Mouse (Mus musculus) heart, adult 2 months (tissue): ENCODE measurements around the gene Sncb. TPM values are rescaled to one million over a fixed set of nuclear protein-coding genes. Genes with fewer than 3 reads are reported as not detected.

ENCODE experiments used
- DNase-seq, 2 experiments: peaks; one replicate each; pipeline ENCODE4 v3.0.0; 2021
- H3K27ac ChIP-seq: fragments of 200-600 bp; 2 replicates; pipeline ENCODE4 v1.8.1; 2022
- H3K27me3 ChIP-seq: fragments of 200-500 bp; 2 replicates; pipeline ENCODE4 v1.6.1; 2012; ENCODE audit warnings: mild to moderate bottlenecking, low read length, inconsistent platforms, mixed read lengths; ENCODE audit not compliant: control insufficient read depth, insufficient read depth
- H3K36me3 ChIP-seq: fragments of 200-500 bp; 2 replicates; pipeline ENCODE4 v1.6.1; 2012; ENCODE audit warnings: low read length, inconsistent platforms; ENCODE audit not compliant: control insufficient read depth, insufficient read depth
- H3K4me1 ChIP-seq: fragments of 200-500 bp; 2 replicates; pipeline ENCODE4 v1.6.1; 2011; ENCODE audit warnings: low read length; ENCODE audit not compliant: control insufficient read depth, insufficient read depth
- H3K4me3 ChIP-seq: fragments of 200-600 bp; 2 replicates; pipeline ENCODE4 v1.8.1; 2022
- H3K79me2 ChIP-seq: fragments of 200-500 bp; replicated peaks from 2 replicates; pipeline ENCODE4 v1.6.1; 2012; ENCODE audit warnings: mild to moderate bottlenecking, inconsistent platforms, low read length, moderate library complexity, mixed read lengths; ENCODE audit not compliant: control insufficient read depth, insufficient read depth
- H3K9ac ChIP-seq: fragments of 200-500 bp; 2 replicates; pipeline ENCODE4 v1.6.1; 2012; ENCODE audit warnings: low read depth, mild to moderate bottlenecking, control low read depth, inconsistent platforms, low read length, mixed read lengths
- CTCF ChIP-seq: fragments of 200-600 bp; IDR thresholded peaks from 2 replicates; pipeline ENCODE4 v1.8.1; 2022; ENCODE audit warnings: antibody characterized with exemption, mild to moderate bottlenecking, moderate library complexity
- EP300 ChIP-seq: fragments of 200-500 bp; IDR thresholded peaks from 2 replicates; pipeline ENCODE4 v1.6.1; 2011; ENCODE audit warnings: low read depth, low read length, control low read depth; ENCODE audit not compliant: insufficient read depth
- POLR2A ChIP-seq: fragments of 200-500 bp; IDR thresholded peaks from 2 replicates; pipeline ENCODE4 v1.6.1; 2011; ENCODE audit warnings: mild to moderate bottlenecking, low read depth, low read length, control low read depth; ENCODE audit not compliant: insufficient read depth
- WGBS: fragments of 180-500 bp; shearing (Covaris S2); methylation state at CpG from one replicate; pipeline ENCODE4 v1.1.7; 2018; 5-methylcytosine and 5-hydroxymethylcytosine counted together
- intact Hi-C: fragments of 180-260 bp; cut with DNase I; formaldehyde crosslinking; loops from one replicate; pipeline ENCODE4 v1.15.1; 2025
- long read RNA-seq: library from polyadenylated mRNA; stranded (forward); transcript quantifications from one replicate; pipeline ENCODE4 v2.0.0, GENCODE M21; 2021
- polyA plus RNA-seq: library from polyadenylated mRNA; depleted of rRNA; stranded (reverse); fragments of >200 nt; gene quantifications from 2 replicates; pipeline ENCODE4 v1.2.3, GENCODE M21; 2012; rRNA removed
- total RNA-seq, 2 experiments: library from RNA; stranded (reverse); gene quantifications; 2 replicates each; pipeline ENCODE4 v1.2.3; 2021

Gene Sncb
- total RNA-seq = not detected
- polyA plus RNA-seq = 0.20 and 0.31 TPM in 2 replicates
- long read RNA-seq = 0 reads

DNA sequence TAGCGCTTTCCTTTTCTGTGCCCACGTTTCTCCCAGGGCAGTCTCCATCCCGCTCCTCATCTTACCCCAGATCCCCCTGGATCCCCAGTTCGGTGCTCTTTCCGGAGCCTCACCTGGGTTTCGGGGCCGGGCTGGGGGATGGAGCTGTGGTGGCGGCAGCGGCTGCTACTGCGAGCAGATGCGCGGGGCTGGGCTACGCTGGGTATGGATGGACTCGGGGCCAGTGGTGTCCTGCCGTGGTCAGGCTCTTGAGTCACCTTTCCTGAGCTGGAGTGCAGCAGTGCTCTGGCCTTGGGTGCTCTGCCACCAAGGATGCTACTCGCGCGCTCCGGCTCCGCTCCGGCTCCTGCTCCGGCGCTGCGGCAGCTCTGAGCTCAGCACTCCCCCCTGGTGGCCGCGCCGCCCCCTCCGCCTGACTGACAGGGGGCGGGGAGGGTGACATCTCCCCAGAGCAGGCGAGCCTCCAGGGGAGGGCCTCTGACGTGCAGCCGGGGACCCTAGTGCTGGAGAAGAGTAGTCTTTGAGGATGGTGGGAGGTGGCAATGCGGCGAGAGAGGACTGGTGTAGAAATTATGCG, at the start of gene Sncb:
Sncb (minus strand) TSS at position 404 of the 577 bp plus-strand sequence.
- peak; percentile 34 to 57 for DNase-seq
- Histone ChIP-seq H3K79me2 (no peaks in the 10 kb centered on the region), H3K36me3 (no peaks in the 10 kb centered on the region), H3K27ac (no peak within 1 kb of the TSS), H3K4me1 (no peaks in the 10 kb centered on the region), H3K27me3 (peaks cover 9% of the 10 kb centered on the region; the same call in 1 of the 2 replicates), H3K9ac (no peak within 1 kb of the TSS), H3K4me3 (no peak within 1 kb of the TSS)
- intact Hi-C loops = no loop called here
- 3% methylated on average over 35 of the region's 35 CpGs for WGBS
- TF ChIP-seq CTCF (peak; percentile 75), EP300 (no peak)

DNA sequence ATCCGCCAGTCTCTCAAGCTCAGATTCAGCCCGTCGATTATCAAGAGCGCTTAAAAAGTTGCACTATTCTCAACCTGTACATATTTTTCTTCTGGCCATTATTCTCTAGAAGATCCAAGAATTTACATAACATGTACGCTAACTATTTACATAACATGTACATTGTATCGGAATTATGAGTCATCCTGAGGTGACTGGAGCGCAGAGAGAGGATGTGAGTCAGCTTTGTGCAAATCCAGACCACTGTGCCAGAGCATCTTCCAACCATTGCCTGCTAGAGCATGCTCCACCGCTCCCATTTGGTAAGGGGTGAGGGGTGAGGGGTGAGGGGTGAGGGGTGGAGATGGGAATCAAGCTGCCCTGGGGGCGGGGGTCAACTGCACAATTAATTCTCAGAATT, 47.0 kb upstream of the Sncb start:
- Histone ChIP-seq H3K4me1 (no peaks in the 10 kb centered on the region), H3K4me3 (no peak overlapping the region), H3K36me3 (no peaks in the 10 kb centered on the region), H3K9ac (no peak overlapping the region), H3K27me3 (no peaks in the 10 kb centered on the region), H3K27ac (no peak overlapping the region), H3K79me2 (no peaks in the 10 kb centered on the region)
- intact Hi-C loops = no loop called here
- TF ChIP-seq POLR2A = no peak
- no peak for DNase-seq
- 69% methylated on average over 9 of the region's 9 CpGs for WGBS

DNA sequence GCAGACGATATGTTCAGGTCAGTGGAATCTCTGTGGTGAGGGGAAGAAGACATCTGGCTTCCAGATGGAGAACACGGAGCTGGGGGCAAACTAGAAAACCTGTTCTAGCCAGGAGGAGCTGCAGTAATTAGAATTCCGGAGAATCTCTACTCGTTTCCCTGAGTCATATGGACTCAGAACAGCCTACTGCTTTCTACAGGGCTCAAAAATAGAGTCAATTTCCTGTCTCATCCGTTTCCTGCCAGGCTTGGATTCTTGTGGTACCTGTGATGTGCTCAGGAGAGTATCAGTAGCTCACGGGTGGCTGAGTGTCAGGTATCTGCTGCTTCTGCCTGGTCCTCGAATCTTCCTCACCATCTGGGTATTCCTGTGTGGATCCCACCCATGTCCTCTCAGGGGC, 45.1 kb upstream of the Sncb start:
- Histone ChIP-seq H3K4me1 (no peaks in the 10 kb centered on the region), H3K27me3 (no peaks in the 10 kb centered on the region; the same call in 1 of the 2 replicates), H3K9ac (no peak overlapping the region), H3K27ac (no peak overlapping the region), H3K36me3 (no peaks in the 10 kb centered on the region), H3K79me2 (no peaks in the 10 kb centered on the region), H3K4me3 (no peak overlapping the region)
- WGBS = 45% methylated on average over 7 of the region's 7 CpGs
- TF ChIP-seq EP300 = no peak
- no peak for TF ChIP-seq CTCF
- no peak for TF ChIP-seq POLR2A
- intact Hi-C loops = no loop called here
- no peak for DNase-seq

DNA sequence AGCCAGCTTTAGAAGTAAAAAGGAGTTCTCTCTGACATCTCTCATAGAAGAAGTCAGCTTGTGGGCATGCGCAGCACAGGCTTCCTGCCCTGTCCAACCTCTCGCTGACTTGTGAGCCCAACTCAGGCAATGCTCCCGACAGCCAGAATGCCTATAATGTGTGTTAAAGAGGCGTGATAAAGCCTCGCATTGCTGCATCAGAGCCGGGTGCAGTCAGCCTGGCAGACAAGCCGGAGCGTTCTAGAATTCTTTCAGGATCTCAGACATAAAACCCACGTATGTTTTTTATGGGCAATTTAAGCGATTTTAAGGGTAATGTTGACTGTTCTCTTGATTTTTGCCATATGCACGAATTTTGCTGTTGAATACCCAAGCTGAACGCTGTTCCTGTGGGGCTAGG, 41.7 kb upstream of the Sncb start:
- intact Hi-C loops = no loop called here

DNA sequence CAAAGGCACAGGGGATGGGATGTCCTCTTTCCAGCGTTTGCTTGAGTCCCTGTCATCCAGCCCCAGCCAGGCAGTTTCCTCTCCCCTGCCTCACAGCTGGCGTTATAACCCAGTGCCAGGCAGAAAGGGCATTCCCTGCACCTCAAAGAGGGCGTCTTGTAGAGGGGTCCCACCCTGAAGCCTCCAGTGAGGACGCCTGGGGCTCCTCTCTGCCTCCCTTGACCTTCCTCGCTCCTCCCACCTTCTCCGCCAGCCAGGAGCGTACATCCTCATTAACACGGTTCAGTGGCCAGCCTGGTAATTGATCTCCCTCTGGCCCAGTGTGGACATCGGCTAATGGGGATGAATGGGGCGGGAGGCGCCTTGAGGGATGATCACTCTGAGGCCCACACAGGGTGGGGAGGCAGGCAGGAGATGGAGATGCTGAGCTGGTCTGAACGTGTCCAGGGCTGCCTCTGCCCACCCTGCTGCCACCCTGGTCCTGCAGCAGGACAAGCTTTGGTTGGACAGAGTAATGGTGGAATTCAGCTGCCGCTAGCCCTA, 40.1 kb upstream of the Sncb start:
- H3K36me3 ChIP-seq = no peaks in the 10 kb centered on the region
- no peak overlapping the region for H3K27ac ChIP-seq
- intact Hi-C loops = no loop called here
- H3K9ac ChIP-seq = no peak overlapping the region
- no peaks in the 10 kb centered on the region; the same call in 1 of the 2 replicates for H3K27me3 ChIP-seq
- DNase-seq = no peak
- WGBS = 47% methylated on average over 13 of the region's 13 CpGs
- no peaks in the 10 kb centered on the region for H3K79me2 ChIP-seq
- no peak overlapping the region for H3K4me3 ChIP-seq
- no peaks in the 10 kb centered on the region for H3K4me1 ChIP-seq
- TF ChIP-seq POLR2A (no peak), CTCF (no peak), EP300 (no peak)

More for the DNA sequence above, 41.7 kb upstream of the Sncb start:
- no peak overlapping the region for H3K27ac ChIP-seq
- WGBS = 65% methylated on average over 12 of the region's 12 CpGs
- no peak for TF ChIP-seq CTCF
- TF ChIP-seq POLR2A = no peak
- no peak for TF ChIP-seq EP300
- no peak overlapping the region for H3K9ac ChIP-seq
- H3K36me3 ChIP-seq = no peaks in the 10 kb centered on the region
- H3K4me3 ChIP-seq = no peak overlapping the region
- DNase-seq = no peak
- H3K4me1 ChIP-seq = no peaks in the 10 kb centered on the region
- H3K27me3 ChIP-seq = no peaks in the 10 kb centered on the region; the same call in 1 of the 2 replicates
- no peaks in the 10 kb centered on the region for H3K79me2 ChIP-seq

DNA sequence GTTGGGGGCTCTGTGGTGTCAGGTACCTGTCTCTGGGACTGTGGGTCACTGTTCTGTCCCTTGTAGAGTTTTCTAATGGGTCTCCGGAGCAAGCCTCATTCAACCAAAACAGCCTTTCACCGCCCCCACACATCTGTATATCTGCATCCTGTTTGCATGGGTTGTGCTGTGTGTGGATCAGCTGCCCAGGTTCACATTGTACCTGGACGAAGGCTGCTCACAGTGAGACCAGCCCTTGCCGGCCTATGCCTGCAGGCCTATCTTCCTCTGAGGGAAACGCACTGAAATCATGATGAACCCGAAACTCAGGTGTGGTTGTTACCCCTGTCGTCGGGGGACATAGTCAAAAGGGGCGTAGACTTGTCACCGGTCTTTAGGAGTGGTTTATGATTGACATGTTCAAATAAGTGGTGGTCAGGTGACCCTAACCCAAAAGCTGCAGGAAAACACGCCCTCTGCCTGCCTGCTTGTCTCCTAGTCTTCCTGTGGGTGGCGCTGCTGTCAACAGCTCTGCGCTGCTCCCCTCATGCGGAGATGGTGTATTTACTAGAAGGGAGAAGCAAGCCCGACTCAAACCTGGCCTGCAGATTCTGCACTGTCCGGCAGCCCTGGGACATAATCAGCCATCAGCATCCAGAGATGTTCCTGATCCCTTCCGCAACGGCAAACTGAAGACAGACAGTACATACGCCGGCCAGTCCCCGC, 38.9 kb upstream of the Sncb start:
- no peaks in the 10 kb centered on the region for H3K79me2 ChIP-seq
- no peak overlapping the region for H3K4me3 ChIP-seq
- DNase-seq = no peak
- H3K27ac ChIP-seq = no peak overlapping the region
- no peaks in the 10 kb centered on the region; the same call in 1 of the 2 replicates for H3K27me3 ChIP-seq
- H3K4me1 ChIP-seq = no peaks in the 10 kb centered on the region
- H3K9ac ChIP-seq = no peak overlapping the region
- TF ChIP-seq POLR2A (no peak), CTCF (0 out of 2 replicates have a peak, but pooled peaks have one; percentile 15)
- WGBS = 37% methylated on average over 21 of the region's 21 CpGs
- intact Hi-C loops = no loop called here
- no peaks in the 10 kb centered on the region for H3K36me3 ChIP-seq
